Mouse (Mus musculus) kidney, adult 2 months (tissue): ENCODE measurements around the gene Sh2d1a. TPM values are rescaled to one million over a fixed set of nuclear protein-coding genes. Genes with fewer than 3 reads are reported as not detected.

Experiments
- DNase-seq: peaks from one replicate; pipeline ENCODE4 v3.0.0; 2021
- H3K27ac ChIP-seq: fragments of 200-500 bp; 2 replicates; pipeline ENCODE4 v1.5.1; 2012; ENCODE audit warnings: low read depth, low read length, control low read depth, inconsistent platforms; ENCODE audit not compliant: insufficient read depth
- H3K27me3 ChIP-seq: fragments of 200-500 bp; replicated peaks from 2 replicates; pipeline ENCODE4 v1.6.1; 2012; ENCODE audit warnings: mild to moderate bottlenecking, moderate library complexity, low read length, inconsistent platforms; ENCODE audit not compliant: control insufficient read depth, insufficient read depth
- H3K36me3 ChIP-seq: fragments of 200-500 bp; 2 replicates; pipeline ENCODE4 v1.6.1; 2012; ENCODE audit warnings: mild to moderate bottlenecking, moderate library complexity, low read length, inconsistent platforms; ENCODE audit not compliant: control insufficient read depth, insufficient read depth
- H3K4me1 ChIP-seq: fragments of 200-500 bp; 2 replicates; pipeline ENCODE4 v1.6.1; 2011; ENCODE audit warnings: low read length; ENCODE audit not compliant: control insufficient read depth, insufficient read depth
- H3K4me3 ChIP-seq: fragments of 200-500 bp; 2 replicates; pipeline ENCODE4 v1.5.1; 2011; ENCODE audit warnings: mild to moderate bottlenecking, low read depth, low read length, control low read depth; ENCODE audit not compliant: insufficient read depth
- CTCF ChIP-seq: fragments of 200-500 bp; conservative IDR thresholded peaks from 2 replicates; pipeline ENCODE4 v1.5.1; 2011; ENCODE audit warnings: low read depth, mild to moderate bottlenecking, control low read depth, low read length, moderate library complexity, mixed read lengths; ENCODE audit not compliant: insufficient read depth, insufficient read length
- POLR2A ChIP-seq: fragments of 200-500 bp; IDR thresholded peaks from one replicate; pipeline ENCODE4 v1.6.1; 2011; ENCODE audit warnings: low read depth, low read length, control low read depth
- WGBS: fragments of 180-500 bp; shearing (Covaris S2); methylation state at CpG from one replicate; pipeline ENCODE4 v1.1.7; 2018; 5-methylcytosine and 5-hydroxymethylcytosine counted together
- polyA plus RNA-seq: library from polyadenylated mRNA; depleted of rRNA; stranded (reverse); fragments of >200 nt; gene quantifications from 2 replicates; pipeline ENCODE4 v1.2.3, GENCODE M21; 2012

Gene Sh2d1a
- polyA plus RNA-seq, 1 experiment: 0.33 TPM

GRCm38 (mm10) chrX:42512567-42512966 lies 10.3 kb downstream of the Sh2d1a start:
- Histone ChIP-seq H3K27me3 (no peaks in the 10 kb centered on the region), H3K4me1 (no peaks in the 10 kb centered on the region), H3K4me3 (no peak overlapping the region), H3K36me3 (no peaks in the 10 kb centered on the region), H3K27ac (no peak overlapping the region)
- peak; percentile 2 for DNase-seq
- TF ChIP-seq CTCF (peak; percentile 37), POLR2A (no peak)

GRCm38 (mm10) chrX:42522868-42523267 lies 20.6 kb downstream of the Sh2d1a start:
- no peak for DNase-seq

GRCm38 (mm10) chrX:42530703-42531102 lies 28.4 kb downstream of the Sh2d1a start:
- no peak overlapping the region for H3K27ac ChIP-seq
- no peaks in the 10 kb centered on the region for H3K36me3 ChIP-seq
- DNase-seq: no peak
- H3K27me3 ChIP-seq: no peaks in the 10 kb centered on the region
- no peak overlapping the region for H3K4me3 ChIP-seq
- TF ChIP-seq POLR2A (no peak), CTCF (no peak)
- H3K4me1 ChIP-seq: no peaks in the 10 kb centered on the region
- 83% methylated on average over 4 of the region's 4 CpGs for WGBS

More at GRCm38 (mm10) chrX:42522868-42523267, 20.6 kb downstream of the Sh2d1a start:
- Histone ChIP-seq H3K4me1 (no peaks in the 10 kb centered on the region), H3K27ac (no peak overlapping the region), H3K27me3 (no peaks in the 10 kb centered on the region), H3K36me3 (no peaks in the 10 kb centered on the region), H3K4me3 (no peak overlapping the region)
- TF ChIP-seq POLR2A: no peak
- TF ChIP-seq CTCF: no peak
- WGBS: 83% methylated on average over 2 of the region's 2 CpGs

- Histone ChIP-seq H3K27ac (no peak overlapping the region), H3K4me3 (no peak overlapping the region), H3K36me3 (no peaks in the 10 kb centered on the region), H3K27me3 (no peaks in the 10 kb centered on the region), H3K4me1 (no peaks in the 10 kb centered on the region)
- TF ChIP-seq POLR2A: no peak
- TF ChIP-seq CTCF: no peak
- 36% methylated on average over 3 of the region's 3 CpGs for WGBS
- no peak for DNase-seq
Measured at GRCm38 (mm10) chrX:42540030-42540755, 37.9 kb downstream of the Sh2d1a start.

- H3K4me3 ChIP-seq: no peak overlapping the region
- no peak overlapping the region for H3K27ac ChIP-seq
- TF ChIP-seq POLR2A (no peak), CTCF (peak; percentile 59)
- 5% methylated on average over 5 of the region's 5 CpGs for WGBS
- DNase-seq: peak; percentile 68
- H3K27me3 ChIP-seq: no peaks in the 10 kb centered on the region
- H3K4me1 ChIP-seq: no peaks in the 10 kb centered on the region
- H3K36me3 ChIP-seq: no peaks in the 10 kb centered on the region
Measured at GRCm38 (mm10) chrX:42540756-42541053, 38.5 kb downstream of the Sh2d1a start.

GRCm38 (mm10) chrX:42545076-42545475 lies 42.8 kb downstream of the Sh2d1a start:
- no peak overlapping the region for H3K4me3 ChIP-seq
- WGBS: 96% methylated on average over 1 of the region's 1 CpGs
- no peaks in the 10 kb centered on the region for H3K4me1 ChIP-seq
- no peaks in the 10 kb centered on the region for H3K36me3 ChIP-seq
- H3K27me3 ChIP-seq: no peaks in the 10 kb centered on the region
- no peak overlapping the region for H3K27ac ChIP-seq
- DNase-seq: no peak
- TF ChIP-seq POLR2A: no peak
- no peak for TF ChIP-seq CTCF

- TF ChIP-seq CTCF (no peak), POLR2A (no peak)
- WGBS: 60% methylated on average over 4 of the region's 4 CpGs
- no peak for DNase-seq
Measured at GRCm38 (mm10) chrX:42548513-42548912, 46.3 kb downstream of the Sh2d1a start.

More at GRCm38 (mm10) chrX:42548513-42548912, 46.3 kb downstream of the Sh2d1a start:
- no peaks in the 10 kb centered on the region for H3K4me1 ChIP-seq
- no peaks in the 10 kb centered on the region for H3K27me3 ChIP-seq
- H3K27ac ChIP-seq: no peak overlapping the region
- H3K36me3 ChIP-seq: no peaks in the 10 kb centered on the region
- no peak overlapping the region for H3K4me3 ChIP-seq
